Mouse (Mus musculus) spleen, embryonic (tissue): Measurements from ENCODE around the gene Gstm1.

ENCODE experiments used
- CTCF ChIA-PET: fragments of 350-600 bp; sonication (Branson Sonifier 250); formaldehyde crosslinking; loops from one replicate; lab custom pipeline; 2022; lab: Charles Lee

Gene Gstm1

GRCm38 (mm10) chr3:107966631-107967030 lies 51.1 kb downstream of the Gstm1 start:
- CTCF ChIA-PET = no interaction called here

GRCm38 (mm10) chr3:107965592-107965991 lies 52.2 kb downstream of the Gstm1 start:
- CTCF ChIA-PET = no interaction called here

- CTCF ChIA-PET = no interaction called here
These were observed 53.0 kb downstream of the Gstm1 start for GRCm38 (mm10) chr3:107964656-107965308.

GRCm38 (mm10) chr3:107964026-107964425 lies 53.7 kb downstream of the Gstm1 start:
- CTCF ChIA-PET = no interaction called here
